Mouse (Mus musculus) bone marrow, adult 2 months (tissue): ENCODE results near the gene Pdgfb.

Experiments
- CTCF ChIP-seq: fragments of 200-500 bp; IDR thresholded peaks from 2 replicates; pipeline ENCODE4 v1.5.1; 2011; ENCODE audit warnings: low read length, control low read depth; ENCODE audit not compliant: control insufficient read depth, insufficient read depth
- POLR2A ChIP-seq: fragments of 200-500 bp; IDR thresholded peaks from 2 replicates; pipeline ENCODE4 v1.6.1; 2011; ENCODE audit warnings: low read depth, mild to moderate bottlenecking, control low read depth, low read length, borderline replicate concordance; ENCODE audit not compliant: control insufficient read depth

- no peak for TF ChIP-seq CTCF
- no peak for TF ChIP-seq POLR2A
These were observed 1.3 kb downstream of the Pdgfb start for GRCm38 (mm10) chr15:80013256-80014030.
